Mouse (Mus musculus) midbrain, embryonic 16.5 days (tissue): ENCODE results near the gene Gm28305. TPM values are rescaled to one million over a fixed set of nuclear protein-coding genes. Genes with fewer than 3 reads are reported as not detected.

ENCODE experiments used
- ATAC-seq: fragments of 200-750 bp; cut with Nextera tagmentation; 2 replicates; pipeline ENCODE4 v1.8.0; 2017; ENCODE audit warnings: moderate TSS enrichment
- H3K27ac ChIP-seq: fragments of 300-500 bp; sonication (generic); 2 replicates; pipeline ENCODE4 v1.5.1; 2014; ENCODE audit warnings: mild to moderate bottlenecking, low read length, mixed read lengths
- H3K27me3 ChIP-seq: fragments of 300-500 bp; sonication (generic); 2 replicates; pipeline ENCODE4 v1.6.1; 2014; ENCODE audit warnings: low read depth, low read length, mixed read lengths; ENCODE audit not compliant: control insufficient read depth, insufficient read depth
- H3K36me3 ChIP-seq: fragments of 300-500 bp; sonication (generic); 2 replicates; pipeline ENCODE4 v1.6.1; 2014; ENCODE audit warnings: mild to moderate bottlenecking, low read length, moderate library complexity, mixed read lengths; ENCODE audit not compliant: control insufficient read depth, insufficient read depth
- H3K4me1 ChIP-seq: fragments of 300-500 bp; sonication (generic); 2 replicates; pipeline ENCODE4 v1.6.1; 2014; ENCODE audit warnings: mild to moderate bottlenecking, low read length, mixed read lengths; ENCODE audit not compliant: control insufficient read depth, insufficient read depth
- H3K4me2 ChIP-seq: fragments of 300-500 bp; sonication (generic); 2 replicates; pipeline ENCODE4 v1.6.1; 2014; ENCODE audit warnings: mild to moderate bottlenecking, low read length, mixed read lengths
- H3K4me3 ChIP-seq: fragments of 300-500 bp; sonication (generic); 2 replicates; pipeline ENCODE4 v1.5.1; 2014; ENCODE audit warnings: low read depth, mild to moderate bottlenecking, low read length, moderate library complexity, mixed read lengths
- H3K9ac ChIP-seq: fragments of 300-500 bp; sonication (generic); 2 replicates; pipeline ENCODE4 v1.6.1; 2014; ENCODE audit warnings: low read depth, low read length, mixed read lengths
- H3K9me3 ChIP-seq: fragments of 300-500 bp; sonication (generic); replicated peaks from 2 replicates; pipeline ENCODE4 v1.6.1; 2014; ENCODE audit warnings: mild to moderate bottlenecking, low read length, mixed read lengths; ENCODE audit not compliant: control insufficient read depth, poor library complexity, severe bottlenecking
- WGBS: fragments of 180-500 bp; shearing (Covaris S2); extraction: QIAGEN DNeasy Blood & Tissue Kit; methylation state at CpG from one replicate; pipeline ENCODE4 v1.1.7; 2014; 5-methylcytosine and 5-hydroxymethylcytosine counted together
- polyA plus RNA-seq: library from polyadenylated mRNA; unstranded; fragments of >200 nt; fragmentation: Nextera tagmentation; extraction: Ambion mirVana; gene quantifications from 2 replicates; pipeline ENCODE4 v1.2.1, GENCODE M21; 2015

Gene Gm28305
- not detected in 2 replicates for polyA plus RNA-seq

DNA sequence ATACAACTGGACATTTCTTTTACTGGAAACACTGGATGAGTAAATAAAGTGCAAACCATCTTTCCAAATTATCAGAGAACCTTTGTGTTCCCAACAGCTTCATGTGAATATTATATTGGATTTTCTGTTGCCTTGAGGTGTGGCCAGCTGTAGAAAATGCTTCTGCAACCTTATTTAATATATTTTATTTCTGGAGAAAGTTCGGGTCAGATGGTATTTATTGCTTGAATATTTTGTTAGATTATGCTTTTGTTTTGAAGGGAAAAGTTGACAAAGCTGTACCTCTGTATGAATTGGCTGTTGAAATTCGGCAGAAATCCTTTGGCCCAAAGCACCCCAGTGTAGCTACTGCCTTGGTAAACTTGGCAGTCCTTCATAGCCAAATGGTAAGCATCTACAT lies at the start of gene Gm28305:
TSS of gene Gm28305 (plus strand) at position 301 of the 400 bp plus-strand sequence.
- Histone ChIP-seq H3K9me3 (no peaks in the 10 kb centered on the region), H3K27ac (no peak within 1 kb of the TSS), H3K36me3 (peaks cover 9% of the 10 kb centered on the region), H3K4me1 (no peaks in the 10 kb centered on the region), H3K4me3 (no peak within 1 kb of the TSS), H3K27me3 (no peaks in the 10 kb centered on the region), H3K4me2 (no peak within 1 kb of the TSS), H3K9ac (no peak within 1 kb of the TSS)
- no peak for ATAC-seq
- WGBS, result 62% methylated on average over 2 of the region's 2 CpGs

DNA sequence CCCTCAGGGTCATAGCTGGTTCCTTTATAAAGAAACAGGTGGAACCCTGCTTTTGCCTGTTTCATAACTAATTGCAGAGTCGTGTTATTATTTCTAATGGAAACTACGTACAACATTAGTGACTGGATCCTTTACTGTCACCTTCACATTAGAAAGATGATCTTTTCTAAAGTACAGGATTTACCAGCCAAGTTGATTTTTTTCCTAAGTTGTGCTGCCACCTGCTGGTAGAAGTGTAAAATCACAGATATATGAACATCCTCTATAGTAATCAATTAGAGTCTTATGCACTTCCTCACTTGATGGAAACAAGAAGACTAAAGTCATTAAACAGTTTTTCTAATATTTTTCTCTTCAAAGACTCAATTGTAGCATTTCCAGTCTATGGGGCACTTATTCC lies 44.0 kb upstream of the Gm28305 start:
- ATAC-seq, result no peak
- H3K9me3 ChIP-seq, result no peaks in the 10 kb centered on the region
- WGBS, result 8% methylated on average over 2 of the region's 2 CpGs
- H3K9ac ChIP-seq, result no peak overlapping the region
- H3K36me3 ChIP-seq, result no peaks in the 10 kb centered on the region
- H3K4me2 ChIP-seq, result no peak overlapping the region
- H3K4me1 ChIP-seq, result no peaks in the 10 kb centered on the region; the same call in 1 of the 2 replicates
- H3K27ac ChIP-seq, result no peak overlapping the region
- H3K4me3 ChIP-seq, result no peak overlapping the region
- peaks cover 4% of the 10 kb centered on the region; the same call in 1 of the 2 replicates for H3K27me3 ChIP-seq

DNA sequence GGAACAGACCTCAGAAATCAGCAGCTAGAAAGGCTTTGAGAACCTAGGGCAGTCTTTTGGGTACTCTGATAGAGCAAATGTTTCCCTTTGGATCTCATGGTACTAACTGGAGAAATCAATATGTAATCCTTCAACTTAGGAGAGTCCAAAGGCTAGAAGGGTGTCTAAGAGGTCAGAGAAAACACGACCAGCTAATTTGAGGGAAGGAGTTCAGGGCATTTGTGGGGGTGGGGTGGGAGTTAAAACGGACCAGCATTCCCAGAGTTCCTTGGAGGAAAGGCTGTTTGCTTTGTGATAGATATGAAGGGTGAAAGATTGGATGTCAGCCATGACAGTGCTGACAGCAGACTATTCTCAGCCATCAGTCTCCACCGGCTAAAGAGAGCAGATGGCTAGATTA lies 39.9 kb upstream of the Gm28305 start:
- Histone ChIP-seq H3K27me3 (peaks cover 4% of the 10 kb centered on the region; the same call in 1 of the 2 replicates), H3K9me3 (no peaks in the 10 kb centered on the region), H3K9ac (no peak overlapping the region), H3K4me3 (no peak overlapping the region), H3K36me3 (no peaks in the 10 kb centered on the region), H3K27ac (no peak overlapping the region), H3K4me1 (peaks cover 13% of the 10 kb centered on the region), H3K4me2 (no peak overlapping the region)
- 61% methylated on average over 3 of the region's 3 CpGs for WGBS
- ATAC-seq, result no peak

DNA sequence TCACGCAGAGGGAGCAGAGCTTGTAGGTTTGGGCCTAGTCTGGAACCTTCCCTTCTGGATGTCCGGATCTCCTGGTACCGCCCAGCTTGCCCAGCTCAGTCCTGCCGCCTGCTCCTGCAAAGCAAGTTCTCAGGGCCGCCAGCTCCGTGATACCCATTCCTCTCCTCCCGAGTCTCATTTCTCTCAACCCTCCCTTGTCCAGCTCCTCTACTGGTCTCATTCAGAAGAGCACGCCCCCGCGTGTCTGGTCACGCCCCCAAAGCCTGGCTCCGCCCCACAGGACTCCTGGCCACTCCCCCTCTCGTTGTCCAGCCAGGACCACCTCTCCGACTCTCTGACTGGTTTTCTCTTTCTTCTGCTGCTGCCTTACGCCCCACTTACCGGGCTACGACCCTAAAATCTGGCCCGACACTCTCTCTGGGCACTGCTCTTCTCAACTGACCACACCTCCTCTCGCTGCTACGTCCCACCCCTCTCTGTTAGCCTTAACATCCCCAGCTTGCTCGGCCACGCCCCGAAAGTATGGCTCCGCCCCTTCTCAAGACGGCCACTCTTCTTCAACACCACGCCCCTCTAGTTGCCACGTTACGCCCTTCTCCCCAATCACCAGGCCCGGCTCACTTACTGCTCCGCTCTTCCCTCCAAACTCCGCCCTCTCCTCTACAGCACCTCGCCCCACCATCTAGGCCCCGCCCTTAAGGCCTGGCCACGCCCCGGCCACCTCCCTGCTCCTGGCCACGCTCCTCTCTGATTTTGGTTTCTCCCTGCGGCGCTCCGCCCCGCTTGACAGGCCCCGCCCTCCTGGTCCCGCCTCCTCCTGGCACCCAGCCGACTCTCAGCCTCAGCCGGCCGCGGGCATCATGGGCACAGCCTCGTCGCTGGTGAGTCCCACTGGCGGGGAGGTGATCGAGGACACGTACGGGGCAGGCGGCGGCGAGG lies 38.3 kb upstream of the Gm28305 start, which contains the start of gene Nphp3:
TSS of gene Nphp3 (plus strand) at position 624 of the 939 bp plus-strand sequence.
- Histone ChIP-seq H3K36me3 (no peaks in the 10 kb centered on the region; the same call in 1 of the 2 replicates), H3K27ac (peak within 1 kb of the TSS; percentile 86), H3K4me2 (peak within 1 kb of the TSS; percentile 78), H3K9me3 (no peaks in the 10 kb centered on the region), H3K27me3 (peaks cover 4% of the 10 kb centered on the region; the same call in 1 of the 2 replicates), H3K4me1 (peaks cover 13% of the 10 kb centered on the region), H3K4me3 (peak within 1 kb of the TSS; percentile 72), H3K9ac (peak within 1 kb of the TSS; percentile 78)
- under 1% methylated on average over 55 of the region's 55 CpGs for WGBS
- ATAC-seq, result peak; percentile 98

DNA sequence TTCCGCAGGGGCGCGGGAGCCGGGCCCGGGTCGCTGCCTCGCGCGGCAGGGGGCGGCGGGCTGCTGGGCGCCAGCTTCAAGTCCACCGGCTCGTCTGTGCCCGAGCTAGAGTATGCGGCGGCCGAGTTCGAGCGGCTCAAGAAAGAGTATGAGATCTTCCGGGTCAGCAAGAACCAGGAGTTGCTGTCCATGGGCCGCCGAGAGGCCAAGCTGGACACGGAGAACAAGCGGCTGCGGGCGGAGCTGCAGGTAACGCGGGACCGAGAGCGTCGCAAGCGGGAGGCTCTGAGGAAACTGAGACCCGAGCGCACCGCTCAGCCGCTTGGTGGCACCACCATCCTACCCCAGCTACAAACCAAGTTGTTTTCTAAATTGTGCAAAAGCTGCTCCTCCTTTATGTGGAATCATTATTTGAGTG lies 37.5 kb upstream of the Gm28305 start:
- H3K4me2 ChIP-seq, result peak overlapping the region; percentile 78
- no peaks in the 10 kb centered on the region; the same call in 1 of the 2 replicates for H3K36me3 ChIP-seq
- H3K4me3 ChIP-seq, result peak overlapping the region; percentile 72
- H3K27me3 ChIP-seq, result peaks cover 3% of the 10 kb centered on the region; the same call in 1 of the 2 replicates
- ATAC-seq, result peak; percentile 60
- H3K4me1 ChIP-seq, result peaks cover 13% of the 10 kb centered on the region
- H3K9ac ChIP-seq, result peak overlapping the region; percentile 78
- H3K27ac ChIP-seq, result peak overlapping the region; percentile 86
- H3K9me3 ChIP-seq, result no peaks in the 10 kb centered on the region
- under 1% methylated on average over 34 of the region's 37 CpGs for WGBS

DNA sequence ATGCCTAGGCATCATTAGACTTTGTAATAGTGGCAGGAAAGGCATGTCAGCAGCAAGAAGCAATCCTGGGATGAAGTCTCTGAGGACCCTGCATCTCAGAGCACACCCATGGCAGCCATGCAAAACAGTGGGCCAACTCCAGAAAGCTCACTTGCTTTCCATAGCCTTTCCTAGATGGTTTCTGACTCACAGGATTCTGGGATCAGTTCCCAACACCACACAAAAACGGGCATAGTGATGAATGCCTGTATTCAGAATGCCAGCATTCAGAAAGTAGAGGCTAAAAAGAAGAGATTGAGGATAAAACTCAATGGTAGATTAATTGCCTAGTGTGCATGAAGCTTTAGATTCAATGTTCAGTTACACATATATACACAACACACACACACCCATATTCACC lies 25.9 kb upstream of the Gm28305 start:
- Histone ChIP-seq H3K9me3 (no peaks in the 10 kb centered on the region), H3K9ac (no peak overlapping the region), H3K27me3 (no peaks in the 10 kb centered on the region), H3K4me2 (no peak overlapping the region), H3K4me3 (no peak overlapping the region), H3K27ac (no peak overlapping the region), H3K4me1 (no peaks in the 10 kb centered on the region), H3K36me3 (peaks cover 3% of the 10 kb centered on the region; the same call in 1 of the 2 replicates)
- ATAC-seq, result no peak
- WGBS, result 59% methylated on average over 1 of the region's 1 CpGs

DNA sequence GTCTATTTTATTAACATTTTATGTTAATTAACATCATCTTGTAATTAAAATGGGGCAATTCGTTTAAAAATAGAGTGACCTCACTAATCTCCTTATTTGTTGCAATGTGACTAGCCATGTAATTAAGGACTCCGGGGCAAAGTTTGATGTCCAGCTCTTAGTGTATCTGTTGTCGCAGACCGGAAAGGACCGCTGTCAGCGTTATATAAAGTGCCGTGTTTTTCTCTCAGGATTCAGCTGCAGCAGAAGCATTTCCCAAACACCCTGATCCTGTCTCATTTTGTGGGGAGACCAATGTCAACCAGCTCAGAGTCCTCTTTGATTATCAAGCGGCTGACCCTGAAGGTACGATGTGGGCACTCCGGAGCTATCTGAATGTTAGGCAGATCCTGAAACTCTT lies 19.4 kb upstream of the Gm28305 start:
- Histone ChIP-seq H3K4me2 (no peak overlapping the region), H3K27me3 (no peaks in the 10 kb centered on the region), H3K27ac (no peak overlapping the region), H3K4me1 (no peaks in the 10 kb centered on the region), H3K9ac (no peak overlapping the region), H3K4me3 (no peak overlapping the region), H3K9me3 (no peaks in the 10 kb centered on the region), H3K36me3 (peaks cover 9% of the 10 kb centered on the region)
- WGBS, result 97% methylated on average over 10 of the region's 10 CpGs
- ATAC-seq, result no peak

DNA sequence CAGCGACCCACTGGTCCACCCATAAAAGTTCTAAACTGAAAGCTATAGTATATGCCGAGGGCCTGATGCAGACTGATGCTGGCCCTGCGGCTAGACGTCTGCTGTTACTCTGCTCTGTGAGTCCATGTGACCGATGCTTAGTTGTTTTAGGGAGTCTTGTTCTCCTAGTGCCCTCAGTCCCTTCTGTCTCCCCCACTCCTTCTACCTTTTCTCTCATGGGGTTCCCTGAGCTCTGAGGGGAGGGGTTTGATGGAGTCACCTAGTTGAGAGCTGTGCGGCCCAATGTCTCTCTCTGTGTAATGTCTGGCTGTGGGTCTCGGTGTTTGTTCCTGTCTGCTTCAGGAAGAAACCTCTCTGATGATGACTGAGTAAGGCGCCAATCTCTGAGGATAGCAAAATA lies 13.3 kb upstream of the Gm28305 start:
- Histone ChIP-seq H3K4me1 (no peaks in the 10 kb centered on the region), H3K4me3 (no peak overlapping the region), H3K27ac (no peak overlapping the region), H3K9ac (no peak overlapping the region), H3K36me3 (peaks cover 18% of the 10 kb centered on the region), H3K4me2 (no peak overlapping the region), H3K9me3 (0 out of 2 replicates have a peak, but pooled peaks cover 2% of the 10 kb centered on the region), H3K27me3 (no peaks in the 10 kb centered on the region)
- ATAC-seq, result no peak
- WGBS, result 96% methylated on average over 8 of the region's 8 CpGs

DNA sequence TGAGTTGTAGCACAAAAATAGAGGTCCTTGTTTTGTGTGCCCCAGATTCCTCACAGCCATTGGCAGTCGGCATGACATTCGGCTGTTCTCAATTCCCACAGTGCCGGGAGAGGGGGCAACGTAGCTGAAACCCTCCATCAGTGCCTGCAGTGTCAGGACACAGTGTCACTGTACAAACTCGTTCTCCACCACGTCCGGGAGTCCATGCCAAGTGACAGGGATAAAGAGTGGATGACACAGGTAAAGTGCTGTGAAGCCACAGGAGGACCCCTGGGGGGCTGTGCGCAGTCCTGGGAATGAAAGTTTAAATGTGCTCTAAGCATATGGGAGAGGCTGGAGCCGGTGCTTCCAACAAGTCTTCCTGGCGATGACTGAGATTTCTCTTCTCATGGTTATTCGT lies 10.6 kb upstream of the Gm28305 start:
- peaks cover 11% of the 10 kb centered on the region for H3K36me3 ChIP-seq
- 0 out of 2 replicates have a peak, but pooled peaks cover 2% of the 10 kb centered on the region for H3K9me3 ChIP-seq
- no peak overlapping the region for H3K9ac ChIP-seq
- WGBS, result 92% methylated on average over 11 of the region's 11 CpGs
- H3K4me3 ChIP-seq, result no peak overlapping the region
- H3K4me2 ChIP-seq, result no peak overlapping the region
- ATAC-seq, result no peak
- H3K27ac ChIP-seq, result no peak overlapping the region
- no peaks in the 10 kb centered on the region for H3K4me1 ChIP-seq
- H3K27me3 ChIP-seq, result no peaks in the 10 kb centered on the region
